Mouse (Mus musculus) left cerebral cortex, postnatal 25 days (tissue): ENCODE measurements around the gene Larp7. TPM values are rescaled to one million over a fixed set of nuclear protein-coding genes. Genes with fewer than 3 reads are reported as not detected.

Experiments
- DNase-seq, 2 experiments: peaks; one replicate each; pipeline ENCODE4 v3.0.0; 2022; ENCODE audit warnings: low spot score in 2 of 2, mixed read lengths in 1 of 2
- intact Hi-C: fragments of 180-260 bp; cut with DNase I; formaldehyde crosslinking; loops from one replicate; pipeline ENCODE4 v1.15.1; 2025
- total RNA-seq, 2 experiments: library from RNA; stranded (reverse); gene quantifications; 2 replicates each; pipeline ENCODE4 v1.2.3; 2021

The Larp7 gene
- 10 to 100 TPM; 17.8 to 20.1 TPM for total RNA-seq

DNA sequence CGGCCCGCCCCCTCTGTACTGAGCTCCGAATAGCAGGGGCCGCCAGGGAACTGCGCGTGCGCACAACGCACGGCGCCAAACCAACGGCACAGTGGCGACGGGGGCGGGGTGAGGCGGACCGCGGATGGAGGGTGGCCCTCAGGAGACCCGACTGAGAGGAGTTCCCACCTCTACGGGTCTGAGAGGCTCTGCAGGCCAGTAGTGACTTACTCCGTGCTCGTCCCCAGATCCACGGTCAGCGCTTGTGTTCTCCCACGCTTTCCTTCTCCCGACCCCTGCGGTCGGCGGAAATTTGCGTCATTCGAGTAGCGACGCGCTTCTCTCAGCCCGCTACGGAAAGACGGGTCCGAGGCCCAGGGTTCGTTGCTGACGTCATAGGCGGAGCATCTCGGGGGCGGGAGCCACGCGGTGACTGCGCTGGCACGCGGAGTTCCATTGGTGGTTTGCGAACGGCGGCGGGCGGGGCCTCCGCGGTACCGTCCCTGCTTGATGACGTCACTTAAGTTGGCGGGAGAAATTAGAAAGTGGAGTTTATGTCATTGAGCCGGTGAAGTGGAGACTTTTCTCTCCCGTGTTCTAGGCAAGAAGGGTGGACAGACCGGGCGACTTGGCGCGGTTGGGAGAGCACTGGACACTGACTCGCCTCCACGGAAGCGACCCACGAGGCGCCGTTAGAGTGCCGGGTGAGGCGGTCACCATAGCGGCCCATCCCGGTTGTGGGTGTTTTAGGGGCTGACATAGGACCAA lies at the start of gene Larp7, which contains the start of gene Zgrf1:
Larp7 (minus strand) TSS at position 377 of the 747 bp plus-strand sequence.
Zgrf1 (plus strand) TSS at position 517 of the 747 bp plus-strand sequence.
- DNase-seq: peak; percentile 99 to 100
- intact Hi-C loops: loop anchor here (2.0 to 5.0 kb wide), 4 partner anchors 54 to 371 kb away; partner anchors contain the start of gene Ank2

DNA sequence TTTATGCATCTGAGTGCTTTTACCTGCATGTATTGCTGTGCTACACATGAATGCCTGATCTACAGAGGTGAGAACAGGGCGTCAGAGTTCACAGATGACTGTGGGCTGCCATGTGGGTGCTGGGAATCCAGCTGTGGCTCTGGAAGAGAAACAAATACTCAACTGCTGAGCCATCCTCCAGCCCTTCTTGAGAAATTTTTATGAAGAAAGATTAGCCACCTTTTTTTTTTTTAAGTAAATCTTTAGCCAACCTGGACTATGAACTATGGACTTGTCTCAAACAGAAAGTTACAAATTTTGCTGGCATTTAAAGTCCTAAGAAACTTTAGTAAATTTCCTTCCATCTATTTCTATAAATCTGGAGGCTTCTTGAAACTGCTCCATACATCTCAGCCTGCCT lies 44.0 kb upstream of the Larp7 start:
- intact Hi-C loops: no loop called here
- no peak for DNase-seq

DNA sequence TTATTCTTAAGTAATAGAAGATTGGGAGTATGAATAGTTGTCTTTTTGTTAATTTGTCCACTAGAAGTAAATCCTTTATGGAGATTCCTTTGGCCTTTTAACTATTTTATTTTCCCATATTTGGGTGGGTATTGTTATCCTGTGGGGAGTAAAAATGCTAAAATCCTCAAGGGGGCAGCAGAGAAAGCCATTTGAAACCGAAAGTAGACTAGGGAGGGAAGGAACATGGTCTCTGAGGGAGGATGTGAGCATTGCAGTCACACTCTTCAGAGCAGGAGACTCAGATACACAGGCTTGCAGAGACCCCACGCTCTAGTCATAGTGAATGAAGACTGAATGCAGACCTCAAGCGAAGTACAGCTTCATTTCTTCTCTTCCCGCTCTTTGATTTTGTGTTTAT lies 19.4 kb upstream of the Larp7 start:
- intact Hi-C loops: loop anchor here (2.0 to 5.0 kb wide), 3 partner anchors 35 to 375 kb away; no protein-coding TSS in a partner anchor

DNA sequence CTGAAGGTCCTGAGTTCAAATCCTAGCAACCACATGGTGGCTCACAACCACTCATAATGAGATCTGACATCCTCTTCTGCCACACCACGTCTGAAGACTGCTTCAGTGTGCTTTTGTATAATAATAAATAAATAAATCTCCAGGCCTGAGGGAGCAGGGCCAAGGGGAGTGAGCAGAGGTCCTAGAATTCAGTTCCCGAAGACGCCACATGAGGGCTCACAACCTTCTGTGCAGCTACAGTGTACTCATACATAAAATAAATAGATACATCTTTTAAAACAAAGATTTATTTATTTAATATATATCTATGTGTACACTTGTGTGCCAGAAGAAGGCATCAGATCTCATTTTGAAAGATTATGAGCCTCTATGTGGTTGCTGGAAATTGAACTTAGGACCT lies 12.0 kb upstream of the Larp7 start:
- intact Hi-C loops: no loop called here

More for the DNA sequence above, 19.4 kb upstream of the Larp7 start:
- peak; percentile 50 to 72 for DNase-seq

DNA sequence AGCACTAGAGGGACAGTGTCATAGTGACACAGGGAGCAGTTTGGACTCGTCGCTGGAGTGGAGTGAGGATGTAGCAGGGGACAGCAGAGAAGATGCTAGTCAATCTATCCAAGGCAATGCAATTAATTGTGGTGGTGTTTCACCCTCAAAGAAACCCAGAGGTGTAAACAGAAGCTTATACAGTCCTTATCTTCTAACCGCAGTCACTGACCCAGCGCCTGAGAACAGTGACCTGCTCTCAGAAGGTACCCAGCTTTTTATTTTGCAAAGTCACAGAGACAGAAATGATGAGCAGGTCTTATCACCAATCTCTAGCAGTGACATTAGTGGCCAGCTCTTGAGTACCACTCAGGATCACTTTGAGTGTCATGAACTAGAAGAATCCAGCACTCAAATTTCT lies 9.8 kb upstream of the Larp7 start:
- DNase-seq: no peak
- intact Hi-C loops: no loop called here

More for the DNA sequence above, 12.0 kb upstream of the Larp7 start:
- DNase-seq: no peak

DNA sequence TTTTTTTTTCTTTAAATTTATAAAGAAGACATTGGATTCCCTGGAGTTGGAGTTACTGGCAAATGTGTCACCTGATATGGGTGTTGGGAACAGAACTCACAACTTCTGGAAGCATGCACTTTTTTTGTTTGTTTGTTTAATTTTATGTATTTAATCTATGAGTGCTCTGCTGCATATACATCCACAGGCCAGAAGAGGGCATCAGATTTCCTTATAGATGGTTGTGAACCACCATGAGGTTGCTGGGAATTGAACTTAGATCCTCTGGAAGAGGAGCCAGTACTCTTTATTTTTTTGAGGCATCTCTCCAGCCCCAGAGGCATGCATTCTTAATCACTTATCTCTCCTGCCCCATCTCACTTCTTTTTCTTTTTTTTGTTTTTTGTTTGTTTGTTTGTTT lies 5.1 kb upstream of the Larp7 start:
- intact Hi-C loops: no loop called here
- no peak for DNase-seq

DNA sequence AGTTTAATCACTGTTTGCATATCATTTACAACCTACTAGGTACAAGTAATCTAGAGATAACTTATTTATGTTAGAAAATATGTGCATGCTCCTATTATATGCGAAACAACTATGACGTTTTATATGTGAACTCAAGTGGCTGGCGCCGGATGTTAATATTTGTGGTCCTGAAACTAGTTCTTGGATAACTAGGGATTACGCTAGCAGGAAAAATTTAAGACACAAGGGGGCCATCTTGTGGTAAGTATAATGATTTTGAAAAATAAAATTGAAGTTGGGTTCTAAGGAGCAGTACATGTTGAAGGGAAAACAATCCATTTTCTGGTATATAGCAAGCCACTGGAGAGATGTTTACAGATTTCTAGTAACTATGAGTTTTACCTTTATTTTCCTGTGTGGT lies 1.6 kb upstream of the Larp7 start:
- peak in 1 of 2 experiments; percentile 6 for DNase-seq

DNA sequence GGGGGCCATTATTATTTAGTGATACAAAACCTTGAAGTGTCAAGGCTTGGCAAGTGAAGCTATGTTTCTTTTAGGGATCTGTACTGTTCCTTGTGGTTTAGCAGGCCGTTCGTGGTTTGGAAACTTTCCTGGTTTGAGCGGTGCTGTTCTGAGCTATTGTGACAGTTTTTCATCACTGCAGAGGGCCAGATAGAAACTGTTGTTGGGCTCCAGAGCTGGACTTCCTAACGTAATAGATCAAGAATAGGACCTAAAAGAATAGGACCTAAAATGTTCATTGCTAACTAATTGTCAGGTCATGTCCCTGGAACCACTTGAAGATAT lies 533 bp upstream of the Larp7 start:
- no peak for DNase-seq
- intact Hi-C loops: loop anchor here (2.0 to 5.0 kb wide), 4 partner anchors 55 to 371 kb away; partner anchors contain the start of gene Ank2

More for the DNA sequence above, 1.6 kb upstream of the Larp7 start:
- intact Hi-C loops: loop anchor here (5.0 kb wide), 2 partner anchors 232 to 372 kb away; no protein-coding TSS in a partner anchor

DNA sequence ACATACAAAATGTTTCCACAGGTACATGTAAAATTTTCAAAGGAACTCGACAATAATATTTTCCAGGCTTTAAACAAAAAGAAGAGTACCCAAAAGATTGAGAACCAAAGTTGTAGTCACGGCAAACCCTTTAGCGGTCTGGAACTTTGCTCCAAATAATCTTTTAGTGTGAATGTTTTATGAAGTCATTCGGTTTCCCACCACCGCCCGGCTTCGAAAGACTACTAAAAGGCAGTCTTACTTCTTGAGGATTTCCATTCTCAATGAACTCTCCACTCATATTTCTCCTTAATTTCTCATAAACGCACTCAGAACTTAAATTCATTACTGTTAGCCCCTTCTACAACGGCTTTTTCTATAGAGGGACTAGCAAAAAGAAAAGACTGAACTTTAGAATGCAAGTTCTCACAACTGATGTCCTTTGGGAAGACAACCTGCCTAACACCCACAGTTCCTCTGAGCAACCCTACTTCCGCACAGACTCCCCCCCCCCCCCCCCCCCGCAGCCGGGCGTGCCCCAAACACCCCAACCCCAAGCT lies 646 bp downstream of the Larp7 start:
- intact Hi-C loops: loop anchor here (2.0 to 5.0 kb wide), 4 partner anchors 54 to 370 kb away; partner anchors contain the start of gene Ank2
- no peak for DNase-seq

DNA sequence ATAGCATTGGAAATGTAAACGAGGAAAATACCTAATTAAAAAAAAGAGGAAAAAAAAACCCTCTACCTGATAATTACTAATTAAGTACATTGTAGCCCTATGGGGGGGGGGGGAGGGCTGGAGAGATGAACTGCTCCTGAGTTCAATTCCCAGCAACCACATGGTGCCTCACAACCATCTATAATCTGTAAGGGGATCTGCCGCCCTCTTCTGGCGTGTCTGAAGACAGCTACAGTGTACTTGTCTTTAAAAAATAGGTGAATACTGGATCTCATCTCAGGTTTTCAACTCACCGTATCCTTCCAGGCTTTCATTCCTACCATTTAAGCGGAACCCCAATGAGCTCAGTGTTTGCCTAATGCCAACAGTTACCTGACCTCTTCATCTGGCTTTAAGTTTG lies 5.3 kb downstream of the Larp7 start:
- DNase-seq: no peak
- intact Hi-C loops: no loop called here

DNA sequence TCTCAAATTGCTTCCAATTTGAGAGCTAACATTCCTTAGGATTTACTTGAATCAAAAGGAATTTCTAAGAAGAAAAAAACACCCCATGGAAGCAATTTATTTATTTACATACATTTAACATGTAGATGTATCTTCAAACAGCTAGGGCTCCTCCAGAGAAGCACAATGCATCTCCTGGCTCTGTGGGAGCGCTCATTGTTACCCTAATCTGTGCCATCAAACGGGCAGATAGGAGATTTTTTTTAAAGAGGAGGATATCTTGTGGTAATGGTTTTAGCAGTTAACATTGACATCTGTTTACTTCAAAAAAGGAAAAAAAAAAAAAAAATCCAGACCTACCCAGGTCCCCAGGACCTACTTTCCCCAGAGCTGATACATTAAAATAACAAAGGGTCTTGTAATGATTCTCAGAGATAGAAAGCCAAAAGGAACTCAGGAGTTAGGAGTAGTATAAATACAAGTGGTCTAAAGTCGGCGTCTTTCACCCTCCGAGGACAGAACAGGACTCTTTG lies 8.5 kb downstream of the Larp7 start:
- no peak for DNase-seq
- intact Hi-C loops: no loop called here

DNA sequence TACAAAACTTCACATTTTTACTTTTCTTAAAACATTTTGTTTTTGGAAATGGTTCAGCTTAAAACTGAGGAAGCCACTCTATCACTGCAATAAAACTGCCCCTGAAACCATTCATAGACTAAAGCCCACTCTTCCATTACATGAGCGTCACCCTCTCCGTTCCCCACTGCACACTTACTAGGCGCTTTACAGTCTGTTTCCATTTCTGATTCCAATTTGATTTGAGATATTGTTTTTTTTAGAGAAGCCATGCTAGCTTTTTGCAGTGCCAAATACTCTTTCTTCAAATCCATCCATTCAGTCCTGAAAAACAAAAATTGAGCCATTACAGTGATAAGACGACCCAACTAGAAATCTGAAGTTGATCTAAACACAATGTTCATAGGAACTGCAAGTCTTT lies 9.2 kb downstream of the Larp7 start:
- intact Hi-C loops: no loop called here
- DNase-seq: no peak

DNA sequence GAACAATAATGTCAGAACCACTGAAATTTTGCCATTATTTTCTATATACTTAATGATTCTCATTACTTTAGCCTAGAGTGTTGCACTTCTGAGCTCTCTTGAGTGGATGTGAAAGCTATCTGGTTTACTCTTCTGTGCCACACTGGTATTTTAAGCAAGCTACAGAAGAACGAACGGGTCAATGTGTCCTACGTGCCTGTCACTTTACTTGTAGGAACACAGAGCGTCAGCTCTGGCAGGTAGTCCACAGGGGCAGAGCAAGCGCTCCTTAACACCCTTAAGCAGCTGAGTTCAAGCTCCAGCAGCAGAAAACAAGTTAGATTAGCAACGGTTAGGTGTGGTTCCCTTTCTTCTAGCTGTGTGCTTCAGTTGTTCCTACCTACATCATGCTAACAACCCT lies 14.0 kb downstream of the Larp7 start:
- no peak for DNase-seq
- intact Hi-C loops: no loop called here

DNA sequence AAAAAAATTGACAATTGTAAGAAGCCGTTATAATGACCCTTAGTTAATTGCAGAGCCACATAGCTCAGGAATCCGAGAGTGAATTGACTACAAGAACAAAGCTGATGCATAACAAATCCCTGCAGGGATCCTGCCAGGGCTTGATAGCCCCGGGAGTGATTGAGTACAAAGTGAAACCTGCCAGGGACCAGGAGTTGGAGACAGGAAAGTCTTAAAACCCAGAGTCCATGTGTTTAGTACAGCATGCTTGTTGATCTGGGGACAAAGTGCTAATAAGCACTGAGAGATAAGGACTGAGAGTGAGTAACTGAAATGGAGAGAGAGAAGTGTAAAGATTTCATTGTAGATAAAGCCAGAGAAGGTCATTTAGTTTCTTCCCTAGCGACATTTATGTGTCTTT lies 22.9 kb downstream of the Larp7 start:
- no peak for DNase-seq
- intact Hi-C loops: no loop called here

DNA sequence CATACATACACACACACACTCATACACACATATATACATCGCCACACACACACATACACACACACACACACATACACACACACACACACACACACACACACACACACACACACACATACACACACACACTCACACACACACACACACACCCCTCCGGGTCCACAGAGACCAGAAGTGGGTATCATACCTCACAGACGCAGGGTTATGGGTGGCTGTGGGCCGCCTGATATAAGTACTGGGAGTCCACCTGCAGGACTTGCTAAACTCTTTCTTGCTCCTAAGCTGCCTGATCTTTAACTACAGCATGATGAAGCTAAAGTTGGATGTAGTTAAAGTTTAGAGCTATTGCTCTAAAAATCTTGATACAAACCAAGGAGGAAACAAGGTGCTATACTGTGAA lies 23.3 kb downstream of the Larp7 start:
- intact Hi-C loops: no loop called here

DNA sequence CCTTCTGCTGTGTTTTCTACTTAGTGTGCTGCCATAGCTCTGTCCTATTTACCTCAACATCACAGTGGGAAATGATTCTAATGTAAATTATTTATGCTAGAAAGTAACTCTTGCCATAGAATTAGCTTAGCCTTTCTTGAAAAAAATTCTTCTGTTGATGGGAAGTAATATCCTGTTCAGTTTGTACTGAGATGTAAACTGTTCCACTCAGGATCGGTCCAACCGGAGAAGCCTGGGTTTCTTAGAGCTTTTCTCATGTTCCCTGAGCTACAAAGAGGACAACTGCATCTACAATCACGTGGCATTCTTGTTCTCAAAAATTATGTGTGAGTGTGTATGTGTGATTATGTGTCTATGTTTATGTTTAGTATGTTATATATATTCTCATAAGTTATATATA lies 23.9 kb downstream of the Larp7 start:
- no peak for DNase-seq

More for the DNA sequence above, 23.3 kb downstream of the Larp7 start:
- DNase-seq: no peak

DNA sequence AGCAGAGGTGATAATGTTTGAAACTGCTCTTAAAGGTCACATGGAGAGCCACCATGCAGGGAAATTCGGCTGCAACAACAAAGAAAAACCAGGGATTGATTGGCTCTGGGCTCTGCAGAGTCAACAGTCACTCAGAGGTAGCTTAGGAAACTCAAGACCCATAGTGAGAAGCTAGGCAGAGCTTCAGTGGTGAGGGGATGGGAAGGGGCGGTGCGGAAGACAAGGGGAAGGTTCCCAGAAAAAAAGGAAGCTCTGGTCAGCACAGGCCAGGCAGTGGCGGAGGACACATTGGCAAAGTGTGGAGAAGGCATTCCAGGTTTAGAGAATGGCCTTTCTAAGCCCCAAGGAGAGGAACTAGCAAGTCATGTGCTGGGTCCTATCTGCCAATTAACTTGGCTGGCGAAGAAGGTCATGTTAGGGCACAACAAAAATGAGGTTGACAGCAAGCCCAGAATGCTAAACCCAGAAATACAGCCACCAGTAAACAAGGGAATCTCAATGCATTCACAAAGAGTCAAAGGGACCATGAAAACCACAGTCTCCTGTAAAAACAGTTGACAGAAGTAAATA lies 25.6 kb downstream of the Larp7 start:
- intact Hi-C loops: no loop called here
- peak; percentile 7 to 35 for DNase-seq

More for the DNA sequence above, 23.9 kb downstream of the Larp7 start:
- intact Hi-C loops: no loop called here

DNA sequence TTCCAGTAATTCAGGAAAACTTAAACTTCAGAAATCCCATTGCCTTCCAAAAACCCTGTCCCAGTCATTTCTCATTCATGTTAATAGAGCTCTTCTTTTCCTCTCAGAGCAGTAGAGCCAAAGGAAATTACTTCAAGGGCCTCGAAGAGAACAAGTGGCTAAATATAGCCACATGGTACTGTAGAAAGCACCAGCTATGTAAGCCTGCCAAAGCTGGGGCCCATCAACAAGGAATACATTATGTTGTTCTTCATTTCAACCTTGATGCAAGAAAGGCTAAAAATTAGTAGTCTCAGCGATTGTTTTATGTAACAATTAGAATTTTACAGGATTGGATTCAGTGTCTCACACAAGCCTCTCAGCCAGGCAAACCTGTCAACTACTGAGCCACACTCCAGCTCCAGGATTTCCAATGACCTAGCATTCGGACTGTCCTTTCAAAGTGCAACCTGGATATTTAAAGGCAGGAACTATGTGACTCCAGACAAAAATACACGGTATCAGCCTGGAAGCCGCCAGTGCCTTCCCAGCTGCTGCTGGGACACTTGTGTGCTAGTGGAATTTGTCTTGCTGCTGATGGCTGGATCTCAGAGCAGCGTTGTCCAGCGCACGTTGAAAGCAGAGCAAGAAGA lies 27.8 kb downstream of the Larp7 start:
- intact Hi-C loops: no loop called here
- DNase-seq: no peak

DNA sequence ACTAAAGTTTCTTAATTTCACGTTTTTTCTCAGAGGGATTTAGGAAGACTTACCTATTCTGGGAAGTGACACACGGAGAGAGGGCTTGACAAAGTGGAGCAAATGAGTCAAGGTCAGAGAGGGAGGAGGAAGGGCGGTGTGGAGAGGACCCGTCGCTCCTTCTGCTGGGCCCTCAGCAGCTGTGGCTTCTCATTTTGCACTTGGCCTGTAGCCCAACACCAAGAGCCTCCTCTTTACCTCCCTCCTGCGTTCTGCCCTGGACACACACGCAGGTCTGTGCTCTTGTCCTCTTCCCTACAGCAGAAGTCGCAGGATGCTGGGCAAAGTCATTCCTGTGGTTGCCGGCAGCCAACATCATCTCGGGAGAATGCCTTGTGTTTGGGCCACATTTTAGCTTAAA lies 32.0 kb downstream of the Larp7 start:
- intact Hi-C loops: no loop called here
- no peak for DNase-seq

DNA sequence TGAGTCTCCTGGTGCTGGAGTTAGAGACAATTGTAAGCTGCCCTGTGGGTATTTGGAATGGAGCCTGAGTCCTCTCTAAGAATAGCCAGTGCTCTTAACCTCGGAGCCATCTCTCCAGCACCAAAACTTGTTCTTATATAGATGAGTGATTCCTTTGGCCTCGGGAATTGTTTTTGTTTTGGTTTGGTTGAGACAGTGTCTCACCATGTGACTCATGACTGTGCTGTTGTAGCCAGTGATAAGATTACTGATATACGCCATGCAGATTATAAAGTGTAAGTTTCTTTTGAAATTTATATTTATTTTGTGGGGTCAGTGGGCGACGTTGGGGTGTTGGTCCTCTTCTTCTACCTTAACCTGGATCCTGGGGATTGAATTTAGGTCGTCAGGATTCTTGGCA lies 32.8 kb downstream of the Larp7 start:
- intact Hi-C loops: no loop called here
- no peak for DNase-seq
